Mouse (Mus musculus) large intestine, adult 2 months (tissue): ENCODE measurements around the gene Gm20855. TPM values are rescaled to one million over a fixed set of nuclear protein-coding genes. Genes with fewer than 3 reads are reported as not detected.
"Not testable (repeated sequence)": the region's sequence is repeated elsewhere in the genome, so short reads cannot be mapped to it uniquely, and the experiment has no call there.

Experiments
- DNase-seq: peaks from one replicate; pipeline ENCODE4 v3.0.0-alpha.2; 2012; ENCODE audit warnings: low read depth, low spot score
- WGBS: fragments of 180-500 bp; shearing (Covaris S2); methylation state at CpG from one replicate; pipeline ENCODE4 v1.1.7; 2018; 5-methylcytosine and 5-hydroxymethylcytosine counted together
- polyA plus RNA-seq: library from polyadenylated mRNA; depleted of rRNA; stranded (reverse); fragments of >200 nt; gene quantifications from 2 replicates; pipeline ENCODE4 v1.2.3, GENCODE M21; 2012; rRNA removed

The Gm20855 gene
- not detected in 2 replicates for polyA plus RNA-seq

DNA sequence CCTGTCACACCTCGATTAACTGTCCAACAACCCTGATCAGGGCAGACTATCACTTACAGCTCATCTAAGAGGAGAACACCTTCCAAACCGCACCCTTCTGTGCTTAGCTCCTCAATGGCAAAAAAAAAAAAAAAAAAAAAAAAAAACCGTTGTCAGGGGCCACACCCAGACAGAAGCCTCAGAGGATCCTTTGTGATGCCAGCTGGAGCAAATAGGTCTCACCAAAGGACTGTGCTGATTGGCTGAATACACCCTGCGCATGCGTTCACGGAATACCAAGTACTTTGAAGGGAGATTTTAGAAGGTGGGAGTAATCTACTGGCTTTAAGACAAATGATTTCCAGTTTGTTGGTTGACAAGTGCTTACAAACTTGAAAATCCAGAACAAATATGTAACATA, at the start of gene Gm20855:
Gene Gm20855 (minus strand): TSS at position 101 of the 400 bp plus-strand sequence.
- no CpG with 5 or more reads among the region's 6 CpGs for WGBS
- DNase-seq, result not testable (repeated sequence)
